Mouse (Mus musculus) lung, postnatal 0 days (tissue): ENCODE data around the gene Bax.

Experiments used
- CTCF ChIP-seq: IDR thresholded peaks from 2 replicates; pipeline ENCODE4 v1.5.1; 2016; ENCODE audit warnings: antibody characterized with exemption, mild to moderate bottlenecking
- EP300 ChIP-seq: IDR thresholded peaks from 2 replicates; pipeline ENCODE4 v1.6.1; 2016; ENCODE audit warnings: antibody characterized with exemption, mild to moderate bottlenecking, control low read depth

GRCm38 (mm10) chr7:45460377-45460776 is 6.3 kb downstream of the Bax start:
- TF ChIP-seq CTCF (no peak), EP300 (no peak)
